11 mouse cellular contexts compared by ENCODE assay signal in the genomic region with DNA sequence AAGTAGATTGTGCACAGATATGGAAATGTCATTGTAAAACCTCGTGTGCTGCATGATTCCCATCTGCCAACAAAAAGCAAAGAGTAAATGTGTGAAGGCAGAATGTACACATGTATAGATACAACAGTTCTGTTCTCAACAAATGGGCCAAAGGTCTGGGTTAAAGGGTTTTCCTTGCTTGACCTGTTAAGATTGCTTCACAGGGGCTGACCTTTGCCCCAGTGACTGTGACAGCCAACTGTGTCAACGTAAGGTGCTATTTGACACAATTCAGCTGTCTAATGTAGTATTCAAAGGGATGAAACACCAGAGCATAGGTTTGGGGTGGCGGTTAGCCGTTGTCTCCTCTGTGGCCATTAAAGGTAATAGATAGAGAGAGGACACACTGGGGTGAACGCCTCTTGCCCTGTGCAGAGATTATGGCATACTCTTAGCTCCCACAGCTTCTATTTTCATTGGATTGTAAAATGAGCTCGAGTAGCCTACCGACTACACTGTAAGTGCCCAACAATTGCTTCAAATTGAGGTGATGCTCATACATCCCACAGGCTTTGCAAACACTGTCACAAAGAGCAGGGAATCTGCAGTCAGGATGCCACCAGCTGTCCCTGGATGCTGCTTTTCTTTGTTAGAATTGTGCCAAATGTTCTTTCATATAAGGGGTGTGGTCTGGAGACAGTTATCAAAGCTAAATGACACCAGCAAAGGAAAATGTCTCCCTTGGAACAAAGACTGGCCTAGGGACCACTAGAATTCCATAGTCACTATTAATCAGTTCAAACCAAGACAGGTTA.
DNase-seq lines count a peak whose midpoint lies in the region; ATAC-seq and TF ChIP-seq lines count a peak whose summit lies in the region.
"Had no signal": no experiment of that assay in that cellular context is flagged by ENCODE, and none has a peak within 500 bp of the region (broad histone marks: within the 10 kb centered on the region; RNA-seq: fewer than 3 reads in every experiment).

No protein-coding gene starts in this region.

- TF ChIP-seq CTCF in gastrocnemius, adult 2 months (IDR thresholded peaks at IDR 0.05): no peak
- TF ChIP-seq CTCF in lung, postnatal 0 days (IDR thresholded peaks at IDR 0.05): no peak
- TF ChIP-seq CTCF in forebrain, postnatal 0 days (IDR thresholded peaks at IDR 0.05; ENCODE audit: low read depth): no peak

- no peak overlapping the region for H3K4me2 ChIP-seq in lung, postnatal 0 days (replicated peaks; ENCODE audit: low read depth, low read length)
- no peak overlapping the region for H3K4me2 ChIP-seq in forebrain, postnatal 0 days (ENCODE audit: low read depth)
- no peak overlapping the region for H3K4me2 ChIP-seq in midbrain, embryonic 14.5 days (ENCODE audit: low read length)

- no peak for ATAC-seq in lung, postnatal 0 days
- ATAC-seq in forebrain, postnatal 0 days: peak; percentile 67
- no peak for ATAC-seq in midbrain, embryonic 14.5 days (ENCODE audit: low FRiP score, low TSS enrichment)

- intact Hi-C loops in gastrocnemius, adult 2 months (cut with DNase I): no loop called here
- intact Hi-C loops in gastrocnemius, postnatal 36 days (cut with DNase I): no loop called here

- H3K4me3 ChIP-seq in gastrocnemius, adult 2 months: no peak overlapping the region
- H3K4me3 ChIP-seq in lung, postnatal 0 days (ENCODE audit: low read depth, low read length): no peak overlapping the region
- H3K4me3 ChIP-seq in forebrain, postnatal 0 days (ENCODE audit: low read depth, low read length): no peak overlapping the region
- no peak overlapping the region for H3K4me3 ChIP-seq in midbrain, embryonic 14.5 days (replicated peaks; ENCODE audit: low read depth, low read length)
- H3K4me3 ChIP-seq: erythroblast, embryonic 14.5 days had no signal

- no peaks in the 10 kb centered on the region for H3K9me3 ChIP-seq in lung, postnatal 0 days (ENCODE audit: low read length)
- no peaks in the 10 kb centered on the region for H3K9me3 ChIP-seq in forebrain, postnatal 0 days (ENCODE audit: low read length)
- no peaks in the 10 kb centered on the region for H3K9me3 ChIP-seq in midbrain, embryonic 14.5 days (ENCODE audit: control insufficient read depth, low read length)

- H3K4me1 ChIP-seq in lung, postnatal 0 days (ENCODE audit: insufficient read depth, low read depth, low read length): no peaks in the 10 kb centered on the region
- H3K4me1 ChIP-seq in forebrain, postnatal 0 days (ENCODE audit: insufficient read depth): peaks cover 9% of the 10 kb centered on the region; the same call in 1 of the 2 replicates
- H3K4me1 ChIP-seq in midbrain, embryonic 14.5 days (ENCODE audit: control insufficient read depth, insufficient read depth, low read length): no peaks in the 10 kb centered on the region

- H3K9ac ChIP-seq in lung, postnatal 0 days (replicated peaks; ENCODE audit: low read depth): no peak overlapping the region
- no peak overlapping the region for H3K9ac ChIP-seq in forebrain, postnatal 0 days
- H3K9ac ChIP-seq in midbrain, embryonic 14.5 days (replicated peaks; ENCODE audit: low read length): no peak overlapping the region

- 41% methylated on average over 7 of the region's 7 CpGs for WGBS in lung, postnatal 0 days
- 66% methylated on average over 7 of the region's 7 CpGs for WGBS in forebrain, postnatal 0 days
- WGBS in midbrain, embryonic 14.5 days: 65% methylated on average over 7 of the region's 7 CpGs

- DNase-seq in gastrocnemius, adult 2 months: no peak
- no peak for DNase-seq in gastrocnemius, postnatal 36 days
- peak; percentile 13 to 19 for DNase-seq in lung, adult 18-20 months
- DNase-seq in lung, postnatal 0 days (ENCODE audit: low spot score): no peak
- peak; percentile 45 for DNase-seq in forebrain, postnatal 0 days
- DNase-seq in midbrain, embryonic 14.5 days: no peak
- DNase-seq in left cerebral cortex, adult 8-10 months (ENCODE audit: low spot score in 2 of 2): no peak
- no peak for DNase-seq in B cell, adult 2 months
- DNase-seq: retina, postnatal 1 day; thymus, adult 2 months had no signal

- H3K36me3 ChIP-seq in lung, postnatal 0 days (ENCODE audit: insufficient read depth, low read length): no peaks in the 10 kb centered on the region
- no peaks in the 10 kb centered on the region for H3K36me3 ChIP-seq in forebrain, postnatal 0 days (ENCODE audit: insufficient read depth)
- H3K36me3 ChIP-seq in midbrain, embryonic 14.5 days (ENCODE audit: control insufficient read depth, insufficient read depth, low read length): no peaks in the 10 kb centered on the region

- peak overlapping the region; percentile 13; the same call in 1 of the 2 replicates for H3K27ac ChIP-seq in gastrocnemius, adult 2 months
- no peak overlapping the region for H3K27ac ChIP-seq in lung, postnatal 0 days (ENCODE audit: low read length)
- no peak overlapping the region; the same call in 1 of the 2 replicates for H3K27ac ChIP-seq in forebrain, postnatal 0 days (ENCODE audit: low read depth, low read length)
- peak overlapping the region; percentile 39; the same call in 1 of the 2 replicates for H3K27ac ChIP-seq in midbrain, embryonic 14.5 days (replicated peaks; ENCODE audit: low read depth, low read length)

- TF ChIP-seq EP300 in lung, postnatal 0 days (IDR thresholded peaks at IDR 0.05): no peak

- H3K27me3 ChIP-seq in lung, postnatal 0 days (replicated peaks; ENCODE audit: insufficient read depth, low read length): no peaks in the 10 kb centered on the region
- H3K27me3 ChIP-seq in forebrain, postnatal 0 days (ENCODE audit: insufficient read depth, low read length): no peaks in the 10 kb centered on the region
- H3K27me3 ChIP-seq in midbrain, embryonic 14.5 days (ENCODE audit: control insufficient read depth, insufficient read depth, low read length): no peaks in the 10 kb centered on the region

Comparison
In these comparisons a context has a peak if more than half of its experiments do, and no peak if none do; other contexts are left out.
1. DNase-seq: peak in lung, adult 18-20 months (2 of 2) and forebrain, postnatal 0 days (single experiment); none in gastrocnemius, adult 2 months (single experiment), gastrocnemius, postnatal 36 days (0 of 2), lung, postnatal 0 days (single experiment), midbrain, embryonic 14.5 days (single experiment), left cerebral cortex, adult 8-10 months (0 of 2) and B cell, adult 2 months (0 of 2).
2. H3K27ac ChIP-seq: peak in gastrocnemius, adult 2 months (single experiment) and midbrain, embryonic 14.5 days (single experiment); none in lung, postnatal 0 days (single experiment) and forebrain, postnatal 0 days (single experiment).